Mouse (Mus musculus) layer of hippocampus, adult 8-10 months (tissue): ENCODE measurements at regions not wholly inside any gene's neighbourhood (a gene's known extent, or its start where the extent isn't known, plus 50 kb on each side); places are given as distances from the start of the nearest gene placed in this dataset.

Experiments
- DNase-seq, 2 experiments: peaks; one replicate each; pipeline ENCODE4 v3.0.0; 2022; ENCODE audit warnings: low spot score in 2 of 2

GRCm38 (mm10) chrX:62832741-62833140, 364.9 kb downstream of the 4931400O07Rik start:
- DNase-seq = peak in 1 of 2 experiments; percentile 1
